Mouse (Mus musculus) heart, postnatal 0 days (tissue): ENCODE measurements around the gene Meis2. TPM values are rescaled to one million over a fixed set of nuclear protein-coding genes. Genes with fewer than 3 reads are reported as not detected.

ENCODE experiments used
- ATAC-seq: fragments of 200-750 bp; cut with Nextera tagmentation; 2 replicates; pipeline ENCODE4 v1.8.0; 2017; ENCODE audit warnings: low read depth, moderate number of reproducible peaks, moderate library complexity; ENCODE audit not compliant: insufficient read depth
- DNase-seq: peaks from one replicate; pipeline ENCODE4 v3.0.0-alpha.2; 2016; ENCODE audit warnings: low spot score
- H3K27ac ChIP-seq: fragments of 300-500 bp; sonication (generic); 2 replicates; pipeline ENCODE4 v1.5.1; 2014; ENCODE audit warnings: low read depth, mild to moderate bottlenecking
- H3K27me3 ChIP-seq: fragments of 300-500 bp; sonication (generic); 2 replicates; pipeline ENCODE4 v1.6.1; 2014; ENCODE audit warnings: low read length, mixed read lengths; ENCODE audit not compliant: control insufficient read depth, insufficient read depth
- H3K36me3 ChIP-seq: fragments of 300-500 bp; sonication (generic); replicated peaks from 2 replicates; pipeline ENCODE4 v1.6.1; 2014; ENCODE audit warnings: low read length, mixed read lengths; ENCODE audit not compliant: control insufficient read depth, insufficient read depth
- H3K4me1 ChIP-seq: fragments of 300-500 bp; sonication (generic); 2 replicates; pipeline ENCODE4 v1.6.1; 2014; ENCODE audit warnings: antibody characterized with exemption; ENCODE audit not compliant: control insufficient read depth, insufficient read depth
- H3K4me2 ChIP-seq: fragments of 300-500 bp; sonication (generic); 2 replicates; pipeline ENCODE4 v1.6.1; 2014; ENCODE audit warnings: low read depth, mild to moderate bottlenecking, low read length, moderate library complexity
- H3K4me3 ChIP-seq: fragments of 300-500 bp; sonication (generic); 2 replicates; pipeline ENCODE4 v1.5.1; 2014; ENCODE audit warnings: low read depth, low read length
- H3K9ac ChIP-seq: fragments of 300-500 bp; sonication (generic); replicated peaks from 2 replicates; pipeline ENCODE4 v1.6.1; 2014; ENCODE audit warnings: low read depth, low read length, mixed read lengths
- H3K9me3 ChIP-seq: fragments of 300-500 bp; sonication (generic); replicated peaks from 2 replicates; pipeline ENCODE4 v1.6.1; 2016; ENCODE audit warnings: low read length; ENCODE audit not compliant: control insufficient read depth
- CTCF ChIP-seq: IDR thresholded peaks from 2 replicates; pipeline ENCODE4 v1.5.1; 2016; ENCODE audit warnings: antibody characterized with exemption, control low read depth, low read depth
- EP300 ChIP-seq: IDR thresholded peaks from 2 replicates; pipeline ENCODE4 v1.6.1; 2016; ENCODE audit warnings: antibody characterized with exemption, low read depth
- WGBS: fragments of 180-500 bp; shearing (Covaris S2); extraction: QIAGEN DNeasy Blood & Tissue Kit; methylation state at CpG from one replicate; pipeline ENCODE4 v1.1.7; 2014; 5-methylcytosine and 5-hydroxymethylcytosine counted together
- polyA plus RNA-seq: library from polyadenylated mRNA; unstranded; fragments of >200 nt; fragmentation: Nextera tagmentation; extraction: Ambion mirVana; gene quantifications from 2 replicates; pipeline ENCODE4 v1.2.1, GENCODE M21; 2015
- total RNA-seq: library from RNA; depleted of rRNA; stranded (reverse); fragments of >200 nt; gene quantifications from 2 replicates; pipeline ENCODE4 v1.2.3, GENCODE M21; 2014; ENCODE audit warnings: low replicate concordance

Gene Meis2
- total and polyA plus RNA-seq, 2 experiments from 2014 or later: 15.4 to 42.2 TPM

- H3K36me3 ChIP-seq: no peaks in the 10 kb centered on the region
- ATAC-seq (no peak), DNase-seq (no peak)
- H3K4me3 ChIP-seq: no peak overlapping the region
- 69% methylated on average over 11 of the region's 11 CpGs for WGBS
- peaks cover 49% of the 10 kb centered on the region for H3K27me3 ChIP-seq
- no peak for TF ChIP-seq EP300
- no peak for TF ChIP-seq CTCF
- no peak overlapping the region for H3K9ac ChIP-seq
- no peak overlapping the region for H3K4me2 ChIP-seq
- no peak overlapping the region for H3K27ac ChIP-seq
- H3K4me1 ChIP-seq: peaks cover 16% of the 10 kb centered on the region
- no peaks in the 10 kb centered on the region for H3K9me3 ChIP-seq
Measured at GRCm38 (mm10) chr2:115857123-115858080, 208.2 kb downstream of the Meis2 start.

- Histone ChIP-seq H3K27me3 (peaks cover 58% of the 10 kb centered on the region), H3K9me3 (no peaks in the 10 kb centered on the region), H3K36me3 (no peaks in the 10 kb centered on the region), H3K9ac (peak overlapping the region; percentile 37; the same call in 1 of the 2 replicates), H3K4me1 (peaks cover 17% of the 10 kb centered on the region), H3K27ac (no peak overlapping the region), H3K4me3 (peak overlapping the region; percentile 50), H3K4me2 (peak overlapping the region; percentile 73)
- DNase-seq (no peak), ATAC-seq (no peak)
- TF ChIP-seq CTCF: no peak
- 11% methylated on average over 13 of the region's 13 CpGs for WGBS
Measured at GRCm38 (mm10) chr2:115856401-115857073, 209.1 kb downstream of the Meis2 start.

- H3K9ac ChIP-seq: peak overlapping the region; percentile 37; the same call in 1 of the 2 replicates
- H3K27ac ChIP-seq: no peak overlapping the region
- H3K27me3 ChIP-seq: peaks cover 58% of the 10 kb centered on the region
- WGBS: 1% methylated on average over 33 of the region's 33 CpGs
- peak overlapping the region; percentile 50 for H3K4me3 ChIP-seq
- H3K36me3 ChIP-seq: no peaks in the 10 kb centered on the region
- H3K4me2 ChIP-seq: peak overlapping the region; percentile 73
- TF ChIP-seq CTCF: peak; percentile 90
- TF ChIP-seq EP300: 0 out of 2 replicates have a peak, but pooled peaks have one; percentile 41
- peaks cover 17% of the 10 kb centered on the region for H3K4me1 ChIP-seq
- ATAC-seq: peak; percentile 78
- H3K9me3 ChIP-seq: no peaks in the 10 kb centered on the region
- DNase-seq: peak; percentile 87
Measured at GRCm38 (mm10) chr2:115855511-115856400, 209.9 kb downstream of the Meis2 start.

GRCm38 (mm10) chr2:115854828-115855311, 210.8 kb downstream of the Meis2 start:
- Histone ChIP-seq H3K4me1 (peaks cover 15% of the 10 kb centered on the region), H3K9me3 (no peaks in the 10 kb centered on the region), H3K4me3 (peak overlapping the region; percentile 38), H3K27me3 (peaks cover 58% of the 10 kb centered on the region), H3K4me2 (peak overlapping the region; percentile 73), H3K36me3 (no peaks in the 10 kb centered on the region), H3K9ac (no peak overlapping the region), H3K27ac (no peak overlapping the region)
- 10% methylated on average over 25 of the region's 25 CpGs for WGBS
- DNase-seq: no peak
- TF ChIP-seq EP300: no peak
- no peak for TF ChIP-seq CTCF
- no peak for ATAC-seq
